Mouse (Mus musculus) adrenal gland, postnatal 4 days (tissue): ENCODE results near the gene Tbx5. TPM values are rescaled to one million over a fixed set of nuclear protein-coding genes. Genes with fewer than 3 reads are reported as not detected.

ENCODE experiments used
- total RNA-seq, 2 experiments: library from RNA; stranded (reverse); gene quantifications; 2 replicates each; pipeline ENCODE4 v1.2.3; 2021

Gene Tbx5
- total RNA-seq, 2 experiments from 2014 or later = 0.28 to 0.59 TPM

Other genes starting within 250 kb of the Tbx5 start
- gene Tbx3, start 162.0 kb upstream of the Tbx5 start, total RNA-seq = 100 to 1,000 TPM; 179 to 231 TPM